Mouse (Mus musculus): ENCODE results near the gene Alk.
A peak's percentile ranks its signal among the peaks of the same experiment; 100 is the strongest.

DNA sequence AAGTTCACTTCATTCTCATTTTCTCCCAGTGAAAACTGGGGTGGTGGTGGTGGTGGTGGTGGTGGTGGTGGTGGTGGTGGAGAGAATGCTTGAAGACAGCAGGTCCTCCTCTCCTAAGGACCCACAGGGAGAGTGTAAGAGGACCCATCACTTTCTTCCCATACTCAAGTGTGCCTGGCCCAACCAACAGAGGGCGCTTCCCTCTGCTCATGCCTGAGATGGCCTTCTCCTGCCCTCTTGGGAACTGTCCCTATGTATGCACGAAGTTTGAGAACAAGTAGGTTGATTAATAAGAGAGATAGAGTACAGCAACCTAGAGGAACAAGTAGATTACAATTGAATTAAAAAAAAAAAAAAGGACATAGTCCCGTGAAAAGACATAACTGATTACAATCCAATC is 695.3 kb downstream of the Alk start:
- TF ChIP-seq CTCF (IDR thresholded peaks at IDR 0.05; ENCODE audit: low read depth, low read length) (peak; percentile 71), POLR2A (IDR thresholded peaks at IDR 0.05; ENCODE audit: extremely low read depth, insufficient read depth, low read length) (no peak)
